Mouse (Mus musculus) brain, adult 2 months (tissue): ENCODE results near the gene Slx1b.
"Not testable (repeated sequence)": the region's sequence is repeated elsewhere in the genome, so short reads cannot be mapped to it uniquely, and the experiment has no call there.

Experiments
- DNase-seq: peaks from one replicate; pipeline ENCODE4 v3.0.0; 2011; ENCODE audit warnings: low read depth, low spot score

Gene Slx1b

DNA sequence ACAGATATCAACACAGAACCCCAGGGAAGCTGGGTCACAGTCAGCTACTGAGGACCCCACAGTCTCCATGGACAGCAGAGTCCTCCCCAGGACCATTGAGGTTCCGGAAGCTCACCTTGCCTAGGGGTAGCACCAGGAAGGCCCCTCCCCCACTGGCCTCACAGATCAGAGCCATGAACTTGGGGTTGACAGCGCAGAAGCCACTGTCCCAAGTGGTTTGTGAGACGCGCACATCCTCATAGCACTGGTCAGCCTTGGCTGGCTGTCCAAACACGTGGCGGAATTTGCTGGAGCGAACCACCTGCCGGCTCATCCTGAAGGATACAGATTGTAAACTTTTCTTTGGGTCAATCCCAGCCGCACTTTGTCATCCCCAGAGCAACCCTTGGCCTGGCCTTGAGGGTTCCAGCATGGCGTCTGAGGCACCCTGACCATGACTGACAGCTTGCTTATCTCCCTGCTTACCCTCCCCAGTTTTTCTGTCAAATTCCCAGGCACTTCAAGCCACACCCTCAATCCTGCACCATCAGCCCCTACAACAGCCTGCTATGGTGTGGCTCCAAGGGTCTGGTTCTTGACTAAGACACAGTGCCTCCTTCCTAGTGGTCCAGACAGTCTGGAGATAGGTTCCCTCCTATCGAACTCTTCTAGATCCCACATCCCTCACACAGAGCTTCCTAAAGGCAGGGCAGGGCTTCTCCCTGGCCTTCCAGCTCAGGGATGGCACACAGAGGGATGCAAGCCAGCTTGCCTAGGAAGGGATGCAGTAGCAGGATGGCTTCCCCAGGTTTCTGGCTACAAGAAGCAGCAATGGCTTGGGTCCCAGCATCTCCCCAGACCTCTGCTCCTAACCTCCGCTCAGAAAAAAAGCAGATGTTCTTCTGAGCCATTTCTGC is 7.5 kb upstream of the Slx1b start:
- peak; percentile 63 for DNase-seq

DNA sequence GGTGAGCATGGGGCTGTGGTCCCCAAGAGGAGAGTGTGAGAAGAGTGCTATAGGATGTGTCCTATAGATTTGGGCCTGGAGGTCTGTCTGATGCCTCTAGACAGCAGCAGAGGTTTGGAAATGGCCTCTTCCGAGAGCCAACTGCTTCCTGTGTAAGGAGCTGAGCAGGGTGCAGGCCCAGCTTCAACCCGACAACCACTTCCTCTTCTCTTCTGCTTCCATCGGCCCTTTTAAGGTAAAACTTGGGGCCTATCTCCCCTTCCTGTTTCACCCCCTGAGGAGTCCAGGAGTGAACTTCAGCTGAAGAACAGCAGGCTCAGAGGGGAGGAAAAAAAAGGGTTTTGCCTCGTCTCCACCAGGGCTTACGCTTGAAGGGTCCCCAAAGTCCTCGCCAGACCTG is 6.8 kb upstream of the Slx1b start:
- DNase-seq: peak; percentile 55

DNA sequence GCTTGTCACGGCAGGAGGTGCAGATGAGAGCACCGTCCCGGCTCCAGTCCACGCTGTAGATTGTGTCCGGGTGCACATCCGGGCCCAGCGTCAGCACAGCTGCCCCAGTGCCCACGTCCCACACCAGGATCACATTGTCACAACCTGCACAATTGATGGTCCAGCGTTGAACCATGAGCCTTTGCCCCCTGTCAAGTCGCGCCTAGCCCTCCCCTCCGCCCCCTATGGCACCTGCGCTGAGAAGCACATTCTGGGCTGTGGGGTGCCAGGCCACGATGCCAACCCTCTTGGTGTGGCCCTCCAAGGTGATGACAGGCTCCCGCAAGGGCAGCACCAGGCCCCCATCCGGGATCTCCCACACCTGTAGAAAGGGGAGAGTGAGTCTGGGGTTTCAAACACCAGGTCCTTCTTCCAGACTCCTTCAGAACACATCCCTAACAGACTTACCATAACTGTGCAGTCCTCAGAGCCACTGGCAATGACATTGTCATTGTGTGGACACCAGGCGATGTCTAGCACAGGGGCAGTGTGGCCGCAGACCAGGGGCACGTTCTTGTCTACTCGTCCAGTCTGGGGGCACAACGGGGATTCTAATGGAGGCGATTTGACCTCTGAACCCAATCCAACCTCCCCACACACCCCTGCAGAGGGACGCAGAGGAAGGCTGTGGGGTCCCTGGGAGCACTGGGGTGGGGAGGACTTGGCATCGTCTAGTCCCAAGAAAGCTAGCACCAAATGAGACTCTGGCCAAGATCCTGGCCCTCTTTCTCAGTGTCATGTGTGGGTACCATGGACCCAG is 6.2 kb upstream of the Slx1b start:
- no peak for DNase-seq

DNA sequence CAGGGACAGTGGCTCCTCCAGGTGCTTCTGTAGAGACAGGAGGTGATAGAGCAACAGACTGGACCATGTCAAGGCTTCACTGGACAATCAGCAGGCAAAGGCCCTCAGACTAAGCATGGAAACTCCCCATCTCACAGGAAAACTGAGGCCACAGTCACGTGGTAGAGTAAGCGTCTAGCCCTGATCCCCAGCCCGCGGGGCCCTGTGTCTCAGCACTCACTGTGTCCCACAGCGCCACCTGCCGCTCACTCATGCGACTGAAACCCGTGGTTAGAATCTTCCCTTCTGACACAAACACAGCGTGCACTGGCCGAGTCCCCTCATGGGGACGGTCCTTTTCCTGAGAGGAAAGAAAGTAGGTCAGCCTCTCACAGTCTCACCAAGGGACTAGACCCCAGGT is 5.5 kb upstream of the Slx1b start:
- DNase-seq: peak; percentile 93

DNA sequence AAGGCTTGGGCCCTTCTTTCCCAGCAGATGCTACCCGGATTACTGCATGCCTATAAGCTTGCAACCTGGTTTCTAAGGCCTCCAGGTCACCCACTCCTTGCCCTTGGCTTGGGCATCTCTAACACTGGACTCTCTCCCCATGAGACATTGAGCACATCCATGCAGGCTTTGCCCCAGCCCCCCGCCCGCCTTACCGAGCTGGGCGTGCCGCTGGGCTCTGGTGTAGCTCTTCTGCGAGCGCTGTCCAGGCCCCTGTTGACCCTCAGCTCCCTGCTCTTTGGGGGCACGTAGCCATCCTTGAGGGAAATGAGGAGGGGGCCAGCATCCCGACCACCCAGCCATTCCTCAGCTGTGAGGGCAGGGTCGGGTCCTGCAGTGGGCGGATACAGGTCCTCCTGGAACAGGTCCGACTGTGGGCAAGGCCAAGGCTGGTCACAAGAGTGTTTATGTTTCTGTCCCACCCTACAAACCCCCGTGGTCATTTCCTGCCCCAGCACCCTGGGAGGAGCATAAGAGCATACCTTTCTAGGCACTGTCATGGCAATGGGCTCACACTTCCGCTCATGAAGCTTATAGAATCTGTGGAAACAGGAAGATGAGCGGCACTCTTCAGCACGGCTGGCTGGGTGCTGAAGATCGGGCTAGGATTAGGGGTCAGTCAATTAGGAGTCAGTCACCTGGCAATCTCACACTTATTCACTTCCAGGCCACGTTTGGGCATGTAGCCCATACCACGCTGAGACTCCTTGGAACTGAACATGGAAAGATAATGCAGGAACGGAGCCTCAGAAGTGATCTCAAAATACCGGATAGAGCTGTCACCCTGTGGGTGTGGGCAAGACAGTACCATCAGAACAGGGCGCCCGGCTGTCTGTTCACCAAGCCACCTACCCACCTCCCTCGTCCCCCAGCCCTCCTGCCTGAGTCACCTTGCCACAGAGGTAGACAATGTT is 4.8 kb upstream of the Slx1b start:
- no peak for DNase-seq

DNA sequence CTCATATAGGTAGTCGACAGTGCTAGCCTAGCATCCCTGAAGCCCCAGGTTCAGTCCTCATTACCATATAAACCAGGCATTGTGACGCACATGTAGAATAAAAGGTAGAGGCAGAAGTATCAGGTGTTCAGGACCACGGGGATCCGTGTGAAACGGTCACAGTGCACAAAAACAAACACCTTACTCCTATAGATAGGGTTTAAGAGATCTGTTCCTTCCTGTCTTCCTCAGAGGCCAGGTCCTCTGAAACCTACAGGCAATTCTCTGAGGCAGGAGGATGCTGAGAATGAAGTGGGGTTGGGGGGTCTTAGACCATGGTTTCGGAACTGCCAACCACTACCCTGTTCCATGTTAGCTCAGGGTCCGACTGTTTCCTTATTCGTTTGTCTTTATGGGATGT is 2.3 kb upstream of the Slx1b start:
- DNase-seq: no peak

DNA sequence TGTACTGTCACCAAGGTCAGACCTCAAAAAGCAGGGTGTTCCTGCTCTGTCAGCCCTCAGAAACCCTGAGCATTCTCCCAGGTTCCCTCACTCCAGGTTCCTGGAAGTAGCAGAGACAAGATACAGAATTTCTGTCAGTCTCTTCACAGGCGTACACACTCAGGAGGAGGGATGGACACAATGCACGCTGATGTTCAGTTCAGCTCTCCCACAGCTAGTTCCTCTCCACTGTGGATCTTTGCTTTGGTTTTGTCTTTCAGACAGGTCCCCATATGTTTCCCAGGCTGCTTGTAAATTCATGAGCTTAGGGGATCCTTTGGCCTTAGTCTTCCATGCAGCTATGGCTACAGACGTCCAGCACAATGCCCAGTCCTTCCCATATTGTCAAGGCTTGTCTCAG is 1.3 kb upstream of the Slx1b start:
- no peak for DNase-seq

DNA sequence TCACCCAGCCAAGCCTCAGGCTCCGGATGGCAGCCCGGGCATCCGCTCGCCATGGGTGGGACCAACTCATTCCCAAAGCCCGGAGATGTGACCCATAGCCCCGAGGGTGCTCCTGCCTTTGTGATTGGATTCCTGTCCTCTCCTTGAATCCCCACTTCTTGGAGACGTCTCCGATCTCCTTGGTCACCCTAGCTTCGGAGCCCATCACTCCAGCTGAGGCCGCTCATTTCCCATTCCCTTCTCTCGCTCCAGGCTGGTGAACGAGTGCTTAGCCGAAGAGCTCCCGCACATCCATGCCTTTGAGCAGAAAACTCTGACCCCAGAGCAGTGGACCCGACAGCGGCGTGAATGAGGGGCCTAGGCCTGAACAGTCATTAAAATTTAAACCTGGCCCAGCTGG is 719 bp upstream of the Slx1b start:
- no peak for DNase-seq

DNA sequence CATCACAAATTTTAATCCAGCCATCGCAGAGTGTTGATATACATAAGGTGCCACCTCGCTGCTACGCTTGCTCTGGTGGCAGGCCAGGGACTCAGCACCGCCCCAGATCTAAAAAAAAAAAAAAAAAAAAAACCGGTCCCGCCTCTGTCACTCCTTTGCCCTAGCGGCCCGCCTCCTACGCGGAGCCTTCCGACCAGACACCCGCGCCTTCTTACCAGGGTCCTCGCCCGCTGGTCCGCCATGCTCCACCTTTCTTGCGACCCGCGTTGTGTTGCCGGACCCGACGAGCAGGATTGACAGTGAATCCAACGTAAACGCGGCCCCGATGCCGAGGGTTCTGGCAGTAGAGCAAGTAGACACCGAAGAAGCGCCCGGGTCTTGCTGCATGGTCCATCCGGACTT is 373 bp downstream of the Slx1b start, which contains the start of gene Bola2:
TSS of gene Bola2 (plus strand) at position 192 of the 402 bp plus-strand sequence.
- peak; percentile 80 for DNase-seq

DNA sequence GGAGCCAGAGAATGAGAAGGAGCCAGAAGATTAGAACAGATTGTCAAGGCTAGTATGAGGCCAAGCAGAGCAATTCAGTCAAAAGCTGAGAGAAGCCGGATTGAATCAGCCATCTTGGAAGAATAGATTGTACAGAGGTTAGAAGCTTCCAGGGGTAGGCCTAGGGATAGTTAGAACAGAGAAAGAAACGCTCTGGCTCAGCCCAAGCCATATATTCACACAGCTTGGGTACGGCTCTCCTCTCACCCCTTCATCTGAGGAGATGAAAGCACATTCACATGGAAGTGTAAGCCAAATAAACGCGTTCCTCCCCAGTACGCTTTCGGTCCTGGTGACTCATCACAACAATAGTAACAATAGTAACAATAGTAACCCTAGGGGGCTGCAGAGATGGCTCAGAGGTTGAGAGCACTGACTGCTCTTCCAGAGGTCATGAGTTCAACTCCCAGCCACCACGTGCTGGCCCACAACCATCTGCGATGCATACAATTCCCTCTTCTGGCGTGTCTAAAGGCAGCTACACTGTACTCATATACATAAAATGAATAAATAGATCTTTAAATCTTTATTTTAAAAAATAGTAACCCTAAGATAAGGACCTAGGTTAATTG is 1.0 kb downstream of the Slx1b start:
- DNase-seq: peak; percentile 40

DNA sequence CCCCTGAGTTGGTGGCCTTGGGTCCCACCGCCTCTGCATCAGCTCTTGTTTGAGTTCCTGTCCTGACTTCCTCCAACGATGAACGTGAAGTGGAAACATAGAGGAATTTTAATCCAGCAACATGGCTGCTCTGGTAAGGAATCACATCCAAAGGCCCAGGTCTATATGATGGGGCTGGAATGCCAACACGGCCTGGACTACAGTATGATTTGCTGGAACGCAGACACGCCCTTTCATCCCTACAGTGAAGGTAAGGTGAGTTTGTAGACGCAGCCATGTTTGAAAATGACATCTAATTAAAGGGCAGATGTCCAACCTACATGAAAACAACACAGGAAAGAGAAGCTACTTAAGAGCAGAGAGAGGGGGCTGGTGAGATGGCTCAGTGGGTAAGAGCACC is 1.8 kb downstream of the Slx1b start:
- DNase-seq: no peak

DNA sequence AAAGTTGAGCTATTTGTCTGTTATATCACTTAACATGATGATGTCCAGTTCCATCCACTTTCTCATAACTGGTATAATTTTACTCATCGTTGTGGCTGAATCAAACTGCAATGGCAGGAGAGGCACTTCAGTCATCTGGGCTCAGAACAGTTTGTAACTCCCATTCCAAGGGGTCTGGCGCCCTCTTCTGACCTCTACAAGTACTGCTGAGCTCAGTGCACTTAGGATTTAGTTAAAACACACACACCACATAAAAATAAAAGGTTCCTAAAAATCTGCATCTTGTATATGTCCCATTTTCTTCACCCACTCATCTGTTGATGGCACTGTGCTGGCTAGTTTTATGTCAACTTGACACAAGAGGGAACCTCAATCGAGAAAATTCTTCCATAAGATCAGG is 2.3 kb downstream of the Slx1b start:
- peak; percentile 92 for DNase-seq

DNA sequence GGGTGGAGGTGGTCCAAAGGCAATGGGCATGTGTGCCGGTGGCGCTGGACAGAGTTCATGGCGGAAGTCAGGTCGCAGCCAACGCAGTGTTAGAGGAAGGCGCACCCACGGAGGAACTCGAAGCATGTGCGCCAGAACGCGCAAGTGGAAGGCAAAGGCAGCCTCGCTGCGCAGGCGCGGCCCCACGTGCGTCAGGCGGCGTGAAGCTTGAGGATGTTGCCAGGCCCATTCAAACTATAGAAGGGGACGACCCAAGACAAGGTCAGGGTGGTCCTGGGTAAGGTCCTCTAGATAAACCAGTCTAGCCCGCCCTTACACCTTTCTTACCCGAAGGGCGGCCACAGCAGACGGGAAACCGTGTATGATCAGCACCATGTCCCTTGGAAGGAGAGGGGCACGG is 3.2 kb downstream of the Slx1b start:
- DNase-seq: no peak

DNA sequence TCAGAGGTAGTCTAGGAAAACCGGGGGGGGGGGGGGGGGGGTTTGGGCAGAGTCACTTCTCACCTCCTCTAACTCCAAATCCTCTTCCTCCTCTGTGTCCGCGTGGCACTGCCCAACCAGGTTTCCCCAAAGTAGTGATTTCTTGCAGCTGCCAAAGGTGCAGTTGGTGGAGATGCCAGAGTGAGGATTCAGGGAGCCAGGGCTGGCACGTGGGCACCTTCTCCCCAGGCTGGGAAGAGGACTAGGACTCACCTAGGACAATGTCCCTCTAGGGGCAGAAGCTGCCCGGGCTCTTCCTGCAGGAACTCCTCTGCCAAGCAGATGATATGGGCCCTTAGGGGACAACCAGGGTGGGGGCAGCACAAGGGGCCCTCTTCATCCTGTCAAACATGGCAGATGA is 3.9 kb downstream of the Slx1b start:
- no peak for DNase-seq

DNA sequence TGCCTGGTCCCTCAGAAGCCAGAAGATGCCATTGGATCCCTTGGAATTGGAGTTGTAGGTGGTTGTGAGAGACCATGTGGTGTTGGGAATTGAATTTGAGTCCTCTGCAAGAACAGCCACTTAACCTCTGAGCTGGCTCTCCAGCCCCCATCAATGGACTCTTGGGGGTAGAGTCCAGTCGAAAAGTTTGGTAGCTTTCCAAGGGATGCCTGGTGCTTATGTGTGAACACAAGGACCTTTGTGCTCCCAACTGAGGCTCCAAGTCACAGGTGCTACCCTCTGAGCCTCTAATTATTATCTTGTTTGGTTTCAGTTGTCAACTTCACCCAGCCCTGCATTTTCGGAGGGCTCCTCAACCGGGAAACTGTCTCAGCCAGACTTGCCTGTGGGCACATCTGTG is 4.8 kb downstream of the Slx1b start:
- DNase-seq: no peak

DNA sequence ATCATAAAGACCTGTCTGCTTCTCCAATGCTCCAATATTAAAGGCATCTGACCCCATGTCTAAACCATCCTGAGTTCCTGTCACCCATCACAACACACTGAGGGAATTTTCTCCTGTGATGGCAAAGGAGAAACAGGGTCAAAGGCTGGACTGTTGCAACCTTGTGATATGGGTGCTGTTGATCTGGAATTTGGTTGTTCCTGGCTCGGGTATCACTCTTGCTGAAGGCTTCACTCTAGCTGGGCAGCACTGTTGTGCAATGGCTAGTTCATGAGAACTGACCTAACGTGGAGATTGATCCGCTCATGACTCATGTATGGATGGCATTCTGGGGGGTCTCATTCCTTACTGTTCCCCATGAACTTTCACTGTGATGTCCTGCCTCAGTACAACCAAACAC is 6.6 kb downstream of the Slx1b start:
- DNase-seq: no peak

DNA sequence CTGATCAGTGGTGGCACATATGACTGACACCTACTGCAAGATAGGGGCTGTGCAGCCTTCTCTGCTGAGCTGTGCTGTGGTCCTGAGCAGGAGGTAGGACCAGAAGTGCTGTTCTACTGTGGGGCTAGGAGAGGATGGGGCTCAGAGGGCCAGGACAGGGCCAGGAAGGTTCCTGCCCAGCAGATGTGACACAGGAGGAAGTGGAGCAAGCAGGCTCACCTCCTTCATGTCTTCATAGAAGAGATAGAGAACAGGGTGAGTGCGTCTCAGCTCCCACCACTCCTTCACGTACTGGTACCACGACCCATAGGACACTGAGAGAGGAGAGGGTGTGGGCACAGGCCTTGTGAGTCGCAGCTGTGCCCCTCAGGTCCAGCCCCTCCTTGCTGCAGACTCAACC is 7.4 kb downstream of the Slx1b start:
- DNase-seq: not testable (repeated sequence)

DNA sequence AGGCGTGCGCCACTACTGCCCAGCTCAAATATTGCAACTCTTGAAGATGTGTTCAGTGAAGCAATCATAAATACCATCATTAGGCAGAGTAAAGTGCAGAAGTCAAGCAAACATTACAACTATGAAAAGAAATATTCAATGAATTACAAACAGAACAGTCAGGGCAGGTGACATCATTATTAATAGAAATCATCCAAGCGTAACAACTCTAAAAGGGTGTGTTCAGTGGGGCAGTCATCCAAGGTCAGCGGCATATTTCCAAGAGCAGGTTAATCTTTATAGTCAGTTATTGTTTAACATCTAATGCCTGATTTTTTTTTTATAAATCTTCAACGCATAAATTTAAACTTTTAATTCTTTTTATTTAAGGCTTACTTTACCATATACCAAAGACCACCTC is 14.4 kb downstream of the Slx1b start:
- DNase-seq: no peak

DNA sequence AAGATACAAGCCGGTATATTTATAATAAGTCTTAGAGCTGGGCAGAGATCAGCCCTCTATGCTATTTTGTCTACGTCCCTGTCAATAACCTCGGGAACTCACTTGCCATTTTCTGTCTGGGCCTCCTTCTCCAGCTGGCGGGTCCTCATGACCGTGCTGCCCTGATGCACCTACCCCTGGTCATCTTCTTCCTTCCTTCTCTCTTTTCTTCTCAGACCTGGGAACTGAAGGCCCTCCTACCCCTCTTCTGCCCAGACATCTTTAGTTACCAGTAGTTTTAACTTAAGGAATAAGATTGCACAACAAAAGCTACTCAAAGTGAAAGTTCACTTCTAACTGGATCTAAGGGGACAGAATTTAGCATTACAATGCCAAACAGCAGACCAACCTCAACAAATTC is 15.9 kb downstream of the Slx1b start:
- DNase-seq: no peak

DNA sequence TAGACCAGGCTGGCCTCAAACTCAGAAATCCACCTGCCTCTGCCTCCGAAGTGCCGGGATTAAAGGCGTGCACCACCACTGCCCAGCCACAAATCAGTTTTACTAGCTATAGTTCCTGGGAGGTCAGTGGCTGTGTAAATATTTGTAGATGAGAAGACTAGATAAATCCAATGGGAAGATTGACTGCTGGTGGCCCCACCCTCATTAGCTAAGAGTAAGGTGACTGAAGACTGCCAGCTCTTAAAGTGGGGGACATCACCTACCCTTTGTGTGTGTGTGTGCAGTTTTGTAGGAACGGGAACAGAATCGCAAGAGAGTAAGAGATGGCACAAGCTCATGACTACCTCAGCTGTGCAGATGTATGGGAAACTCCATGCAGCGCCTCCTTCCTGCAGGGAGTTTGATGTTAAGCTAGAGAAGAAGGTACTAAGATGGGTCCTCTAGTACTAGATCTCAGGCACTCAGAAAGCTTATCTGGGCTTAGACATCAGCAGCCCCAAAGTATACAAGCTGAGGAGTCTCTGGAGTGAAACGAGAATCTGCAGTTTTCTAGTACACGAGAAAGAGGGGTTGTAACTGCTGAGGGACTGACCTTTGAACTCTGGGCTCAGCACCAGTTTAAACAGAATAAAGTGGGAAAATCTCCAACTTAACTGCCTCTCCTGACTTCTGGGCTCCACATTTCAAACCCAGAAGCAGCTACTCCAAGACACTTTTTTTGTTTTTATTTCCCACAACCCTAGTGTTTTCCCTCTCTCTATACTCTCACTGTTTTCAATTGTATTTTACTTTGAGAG is 16.8 kb downstream of the Slx1b start:
- no peak for DNase-seq
